Mouse (Mus musculus) 3134 (cell line): ENCODE results near the gene Car5b.

Source experiments
- DNase-seq: peaks from one replicate; pipeline ENCODE4 v3.0.0-alpha.2; 2011; ENCODE audit warnings: low spot score; ENCODE audit not compliant: insufficient read length; ENCODE audit errors: extremely low read depth

Gene Car5b

DNA sequence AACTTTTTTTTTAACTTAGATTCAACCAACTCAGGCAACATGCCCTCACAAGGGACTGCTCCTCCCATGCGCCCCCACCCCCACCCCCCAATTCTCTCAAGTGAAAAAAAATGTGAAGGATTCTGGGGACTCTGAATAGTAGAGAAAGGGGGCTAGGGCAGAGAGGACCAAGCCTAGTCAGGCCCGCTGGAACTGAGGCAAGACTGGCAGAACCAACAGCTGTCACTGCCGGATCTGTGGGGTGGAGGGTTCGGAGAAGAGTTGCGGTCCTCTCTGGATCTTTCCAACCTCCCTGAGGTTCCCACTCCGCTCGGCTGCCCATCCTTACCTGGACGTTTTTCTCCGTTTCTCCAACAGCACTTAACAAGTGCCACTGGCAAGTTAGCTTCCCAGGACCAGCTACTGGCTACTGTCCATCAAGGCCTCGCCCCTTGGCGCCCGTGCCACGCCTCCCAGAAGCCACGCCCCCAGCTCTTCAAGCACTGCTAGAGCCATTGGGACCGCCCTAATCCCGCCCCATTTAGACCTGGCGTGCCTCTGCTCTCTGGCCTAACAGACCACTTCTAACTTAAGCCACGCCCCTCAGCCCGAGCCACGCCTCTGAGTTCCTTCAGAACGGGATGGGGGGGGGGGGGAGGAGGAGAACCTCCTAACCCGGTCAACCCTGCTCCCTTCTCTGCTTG is at the start of gene Car5b:
Car5b (minus strand) TSS at position 391 of the 683 bp plus-strand sequence.
- DNase-seq, result peak; percentile 98

GRCm38 (mm10) chrX:164076040-164076775 is 48.4 kb upstream of the Car5b start, which contains the start of gene Siah1b:
Siah1b (minus strand) TSS chrX:164076493.
- peak; percentile 92 for DNase-seq

DNA sequence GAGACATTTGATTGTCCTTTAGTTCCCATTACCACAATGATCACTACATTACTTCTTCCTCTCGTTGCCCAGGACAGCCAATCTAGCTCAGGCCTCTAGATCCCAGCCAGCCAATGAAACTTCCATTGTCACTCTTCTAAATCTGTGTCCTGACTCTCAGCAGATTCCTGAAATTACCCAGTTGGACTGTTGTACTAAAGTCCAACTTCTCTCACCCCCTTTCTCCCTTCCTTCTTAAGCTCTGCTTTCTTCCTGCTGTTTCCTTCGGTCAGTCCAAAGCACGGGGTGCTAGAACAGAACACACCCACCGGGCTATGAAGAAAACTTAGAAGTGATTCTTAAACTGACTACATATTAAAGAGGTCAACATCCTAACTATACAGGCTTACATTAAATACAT is 41.2 kb upstream of the Car5b start:
- DNase-seq, result no peak

GRCm38 (mm10) chrX:164066185-164066584 is 38.4 kb upstream of the Car5b start:
- DNase-seq, result peak; percentile 27

DNA sequence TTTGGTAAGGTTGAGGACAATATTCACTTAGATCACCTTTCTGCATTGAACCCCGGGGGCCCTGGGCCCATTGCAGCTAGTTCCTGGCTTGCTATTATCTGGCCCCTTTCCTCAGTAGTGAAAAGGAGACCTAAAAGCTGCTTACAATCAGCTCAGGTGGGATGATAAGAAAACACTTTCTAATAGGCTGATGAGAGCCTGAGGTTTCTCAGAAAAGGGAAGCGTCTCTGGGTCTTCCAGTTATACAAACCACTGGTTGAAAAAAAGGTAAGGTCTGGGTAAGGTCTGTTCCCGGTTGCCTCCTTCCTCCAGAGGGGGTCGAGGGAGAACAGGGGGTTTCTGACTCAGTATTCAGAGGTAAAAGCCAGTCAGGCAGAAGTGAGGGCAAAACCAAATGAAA is 31.3 kb upstream of the Car5b start:
- no peak for DNase-seq

- DNase-seq, result no peak
These were observed 30.7 kb upstream of the Car5b start for GRCm38 (mm10) chrX:164058523-164058922.

- DNase-seq, result no peak
These were observed 27.9 kb upstream of the Car5b start for GRCm38 (mm10) chrX:164055726-164056125.

- no peak for DNase-seq
These were observed 18.9 kb upstream of the Car5b start for GRCm38 (mm10) chrX:164046736-164047135.

- DNase-seq, result no peak
These were observed 14.3 kb upstream of the Car5b start for GRCm38 (mm10) chrX:164042069-164042468.

DNA sequence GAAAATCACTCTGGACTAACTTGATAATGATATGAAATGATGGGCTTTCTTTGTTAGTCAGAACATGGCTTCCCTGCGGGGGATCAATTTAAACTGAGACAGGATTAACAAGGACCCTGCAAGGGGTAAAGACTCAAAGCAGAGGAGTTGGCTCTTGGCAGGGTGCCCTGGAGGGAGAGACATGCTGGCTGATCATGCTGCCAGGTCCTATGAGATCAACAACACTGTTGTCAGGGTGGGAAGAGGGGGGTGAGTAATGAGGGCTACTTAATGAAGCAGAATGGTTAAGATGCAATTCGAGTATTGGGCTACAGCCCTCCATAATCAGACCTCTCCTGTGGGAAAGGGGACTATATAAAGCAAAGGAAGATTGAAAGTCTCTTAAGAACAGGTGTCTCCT is 11.1 kb upstream of the Car5b start:
- no peak for DNase-seq

GRCm38 (mm10) chrX:164035931-164036330 is 8.1 kb upstream of the Car5b start:
- DNase-seq, result no peak

DNA sequence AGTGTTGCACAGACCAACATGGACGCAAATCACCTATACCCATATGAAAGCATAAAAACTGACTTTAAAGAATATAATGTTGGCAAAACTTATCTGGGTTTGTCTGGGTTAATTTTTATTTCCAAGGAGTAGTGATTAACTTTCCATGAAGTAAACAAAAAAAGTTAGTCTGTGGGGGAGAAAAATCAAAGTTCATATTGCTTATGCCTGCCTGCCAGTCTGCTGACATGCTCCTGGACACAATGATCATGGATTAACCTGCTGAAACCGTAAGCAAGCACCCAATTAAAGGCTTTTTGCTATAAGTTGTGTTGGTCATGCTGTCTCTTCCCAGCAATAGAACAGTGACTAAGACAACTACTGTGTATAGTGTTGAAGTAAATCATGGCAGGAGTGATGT is 7.6 kb upstream of the Car5b start:
- DNase-seq, result no peak

- no peak for DNase-seq
These were observed 4.7 kb upstream of the Car5b start for GRCm38 (mm10) chrX:164032526-164032925.

- DNase-seq, result peak; percentile 48
These were observed 12.2 kb downstream of the Car5b start for GRCm38 (mm10) chrX:164015636-164016035.

- DNase-seq, result peak; percentile 53
These were observed 12.8 kb downstream of the Car5b start for GRCm38 (mm10) chrX:164014956-164015355.

GRCm38 (mm10) chrX:164013318-164013717 is 14.5 kb downstream of the Car5b start:
- DNase-seq, result peak; percentile 67

DNA sequence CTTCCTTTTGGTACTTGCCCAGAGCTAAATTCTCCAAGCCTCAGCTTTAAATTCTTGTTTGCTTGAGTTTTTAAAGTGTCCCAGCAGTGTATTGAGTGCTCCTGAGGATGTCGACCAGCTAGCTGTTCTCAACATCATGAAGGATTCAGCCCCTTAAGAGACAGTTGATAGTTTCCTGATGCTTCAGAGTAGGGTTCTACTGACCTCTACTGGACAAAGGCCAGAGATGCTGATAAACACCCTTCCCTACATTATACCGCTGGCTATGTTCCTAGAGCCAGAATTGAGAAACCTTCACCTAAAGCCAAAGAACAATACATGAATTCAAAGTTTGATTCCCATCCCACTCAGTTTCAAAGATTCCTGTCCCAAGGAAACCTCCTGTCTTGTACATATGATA is 23.0 kb downstream of the Car5b start:
- no peak for DNase-seq

GRCm38 (mm10) chrX:163999848-164000247 is 27.9 kb downstream of the Car5b start:
- DNase-seq, result no peak

DNA sequence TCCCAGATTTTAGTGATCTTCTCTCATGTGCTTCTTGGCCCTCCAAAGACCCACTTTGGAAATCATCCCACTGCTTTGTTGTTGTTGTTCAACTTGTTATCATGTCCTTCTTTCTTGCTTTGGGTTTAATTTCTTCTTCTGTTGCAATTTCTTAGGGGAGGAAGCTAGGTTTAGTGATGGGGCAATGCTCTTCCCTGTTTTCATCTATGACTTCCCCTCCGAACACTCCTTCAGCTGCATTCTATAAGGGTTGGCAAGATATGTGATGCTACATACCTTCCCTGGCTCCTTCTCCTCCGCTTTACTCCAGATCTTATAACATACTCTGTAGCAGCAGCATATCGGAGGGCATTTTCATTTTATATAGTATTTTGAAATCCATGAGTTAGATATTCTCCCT is 31.0 kb downstream of the Car5b start:
- no peak for DNase-seq

GRCm38 (mm10) chrX:163987718-163988374 is 40.0 kb downstream of the Car5b start:
- DNase-seq, result no peak

DNA sequence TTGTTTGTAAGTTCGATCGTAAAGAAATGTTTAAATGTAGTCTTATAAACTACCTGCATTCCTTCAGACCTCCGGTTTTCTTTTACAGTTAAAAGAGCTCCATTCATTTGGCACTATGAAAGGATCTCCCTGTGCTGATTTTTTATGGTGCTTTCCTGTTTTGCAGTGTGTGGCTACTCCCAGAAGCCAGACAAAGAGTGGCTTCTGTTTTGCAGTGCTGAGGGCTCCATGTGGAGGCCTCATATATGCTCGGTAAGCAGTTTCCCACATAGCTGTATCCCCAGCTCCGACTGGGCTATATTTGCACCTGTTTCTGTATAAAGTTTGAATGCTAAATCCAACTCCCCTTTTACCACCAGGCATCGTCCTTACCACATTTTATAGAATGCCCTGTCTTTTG is 45.7 kb downstream of the Car5b start:
- no peak for DNase-seq

- DNase-seq, result no peak
These were observed 46.3 kb downstream of the Car5b start for GRCm38 (mm10) chrX:163981500-163981899.
